Mouse (Mus musculus) common myeloid progenitor, adult 5-6 weeks (primary cell): ENCODE data around the gene Ip6k1. TPM values are rescaled to one million over a fixed set of nuclear protein-coding genes. Genes with fewer than 3 reads are reported as not detected.

Experiments used
- ATAC-seq: replicated peaks from 2 replicates; pipeline ENCODE4 v1.8.0; 2016; ENCODE audit warnings: low read depth, mild to moderate bottlenecking, moderate TSS enrichment, inconsistent platforms; ENCODE audit not compliant: poor library complexity, severe bottlenecking
- total RNA-seq: library from RNA; stranded (forward); fragments of 200-1000, 187-1606 nt; gene quantifications from 2 replicates; pipeline ENCODE4 v1.2.3, GENCODE M21; 2017

Gene Ip6k1
- total RNA-seq: 29.5 and 169 TPM in 2 replicates

- peak; percentile 99 for ATAC-seq
Observed at GRCm38 (mm10) chr9:108001922-108002770, at the start of gene Ip6k1. TSS of gene Ip6k1 (plus strand) at chr9:108002501.

GRCm38 (mm10) chr9:107955613-107956289, 46.5 kb upstream of the Ip6k1 start:
- no peak for ATAC-seq

- no peak for ATAC-seq
Observed at GRCm38 (mm10) chr9:107957141-107957540, 45.2 kb upstream of the Ip6k1 start.

GRCm38 (mm10) chr9:107959896-107960295, 42.4 kb upstream of the Ip6k1 start:
- no peak for ATAC-seq

GRCm38 (mm10) chr9:107960928-107961327, 41.4 kb upstream of the Ip6k1 start:
- ATAC-seq: peak; percentile 23; the same call in 1 of the 2 replicates

- ATAC-seq: no peak
Observed at GRCm38 (mm10) chr9:107961351-107961762, 40.9 kb upstream of the Ip6k1 start.

- ATAC-seq: no peak
Observed at GRCm38 (mm10) chr9:107961881-107962280, 40.4 kb upstream of the Ip6k1 start.

- no peak for ATAC-seq
Observed at GRCm38 (mm10) chr9:107962916-107963315, 39.4 kb upstream of the Ip6k1 start.

- peak; percentile 74 for ATAC-seq
Observed at GRCm38 (mm10) chr9:107963700-107964099, 38.6 kb upstream of the Ip6k1 start.

GRCm38 (mm10) chr9:107964681-107965080, 37.6 kb upstream of the Ip6k1 start:
- ATAC-seq: no peak

- no peak for ATAC-seq
Observed at GRCm38 (mm10) chr9:107966676-107967075, 35.6 kb upstream of the Ip6k1 start.

GRCm38 (mm10) chr9:107967437-107967836, 34.9 kb upstream of the Ip6k1 start:
- ATAC-seq: no peak

- ATAC-seq: no peak
Observed at GRCm38 (mm10) chr9:107968531-107968930, 33.8 kb upstream of the Ip6k1 start.

- ATAC-seq: no peak
Observed at GRCm38 (mm10) chr9:107970311-107970710, 32.0 kb upstream of the Ip6k1 start.

GRCm38 (mm10) chr9:107971690-107972541, 30.4 kb upstream of the Ip6k1 start:
- ATAC-seq: peak; percentile 65

GRCm38 (mm10) chr9:107974491-107975171, 27.7 kb upstream of the Ip6k1 start:
- ATAC-seq: peak; percentile 33

GRCm38 (mm10) chr9:107975399-107976386, 26.6 kb upstream of the Ip6k1 start, which contains the start of gene Uba7:
TSS of gene Uba7 (plus strand) at chr9:107975505.
- ATAC-seq: peak; percentile 57

- no peak for ATAC-seq
Observed at GRCm38 (mm10) chr9:107978815-107979214, 23.5 kb upstream of the Ip6k1 start.
